Mouse (Mus musculus): Measurements from ENCODE around the gene Ntm.
A peak's percentile ranks its signal among the peaks of the same experiment; 100 is the strongest.

Ntm gene

GRCm38 (mm10) chr9:29585746-29586380 lies 377.1 kb downstream of the Ntm start:
- DNase-seq (ENCODE audit: low spot score): peak; percentile 3

DNA sequence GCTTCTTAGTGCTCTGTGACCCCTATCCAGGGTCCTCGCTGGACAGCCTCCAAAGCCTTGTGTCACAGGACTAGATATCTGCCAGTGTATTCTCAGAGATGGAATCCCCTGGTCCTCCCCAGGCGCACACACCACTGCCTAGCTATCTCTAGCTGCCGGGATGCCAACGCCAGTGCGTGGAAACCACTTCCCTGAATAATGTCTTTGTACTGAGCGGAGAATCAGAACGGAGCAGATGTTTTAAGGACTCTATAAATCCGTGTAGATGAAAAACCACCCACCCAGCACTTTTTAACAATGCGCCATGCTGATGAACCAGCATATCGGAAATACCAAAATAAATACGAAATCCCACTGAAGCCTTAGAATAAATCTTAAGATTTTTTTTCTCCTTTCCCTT lies 384.7 kb downstream of the Ntm start:
- no peak for DNase-seq (ENCODE audit: low spot score)

- no peak for DNase-seq (ENCODE audit: low spot score)
Observed at GRCm38 (mm10) chr9:29576051-29576533, 386.8 kb downstream of the Ntm start.

- no peak for DNase-seq (ENCODE audit: low spot score)
Observed at GRCm38 (mm10) chr9:29574548-29574947, 388.4 kb downstream of the Ntm start.

DNA sequence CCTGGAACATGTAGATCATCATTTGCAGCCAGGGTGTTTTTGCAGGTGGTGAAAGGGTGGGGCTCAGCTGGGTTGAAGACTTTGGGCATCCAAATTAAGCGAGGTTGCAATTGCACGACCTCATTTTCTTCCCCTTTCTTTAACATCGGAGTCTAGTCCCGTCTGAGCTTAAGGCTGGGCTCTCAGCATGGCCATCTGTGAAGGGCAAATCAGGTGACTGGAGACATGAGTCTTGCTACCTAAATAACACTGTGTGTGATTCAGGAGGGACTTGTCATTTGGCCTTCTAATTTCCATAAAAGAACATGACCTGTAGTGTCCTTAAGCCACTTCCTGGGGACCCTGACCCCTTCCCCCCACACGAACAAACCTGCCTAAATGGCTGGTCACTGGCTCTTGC lies 394.4 kb downstream of the Ntm start:
- no peak for DNase-seq (ENCODE audit: low spot score)

DNA sequence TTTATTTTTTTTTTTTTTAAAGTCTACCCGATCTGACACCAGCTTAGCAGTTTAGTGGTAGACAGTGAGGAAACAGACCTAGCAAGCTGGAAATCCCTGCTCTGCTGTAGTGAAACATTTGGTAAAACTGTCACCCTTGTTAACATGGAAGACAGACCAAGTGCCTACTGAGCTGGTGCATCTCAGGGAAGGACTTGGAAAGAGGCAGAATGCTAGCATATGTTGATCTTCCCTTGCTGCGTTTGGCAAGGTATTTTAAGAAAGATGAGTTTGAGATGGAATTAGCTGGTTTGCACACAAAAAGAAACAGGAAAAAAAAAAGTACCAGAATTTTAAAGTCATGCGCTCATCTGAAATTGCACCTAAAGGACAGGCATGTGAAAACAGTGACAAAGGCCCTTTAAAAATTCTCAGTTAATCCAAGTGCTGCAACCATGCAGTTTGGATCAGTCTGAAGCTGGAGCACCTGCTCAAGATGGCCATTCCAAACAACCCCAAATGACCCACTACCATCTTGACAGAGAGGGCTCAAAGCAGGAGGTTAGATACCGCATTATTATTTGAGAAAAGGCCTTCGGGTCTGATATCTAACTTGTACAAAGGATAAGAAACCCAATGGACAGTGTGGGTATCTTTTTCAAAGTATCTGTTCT lies 400.4 kb downstream of the Ntm start:
- DNase-seq (ENCODE audit: low spot score): no peak

GRCm38 (mm10) chr9:29558915-29559314 lies 404.0 kb downstream of the Ntm start:
- no peak for DNase-seq (ENCODE audit: low spot score)

GRCm38 (mm10) chr9:29550582-29550981 lies 412.4 kb downstream of the Ntm start:
- no peak for DNase-seq (ENCODE audit: low spot score)

- no peak for DNase-seq (ENCODE audit: low spot score)
Observed at GRCm38 (mm10) chr9:29550107-29550506, 412.8 kb downstream of the Ntm start.

DNA sequence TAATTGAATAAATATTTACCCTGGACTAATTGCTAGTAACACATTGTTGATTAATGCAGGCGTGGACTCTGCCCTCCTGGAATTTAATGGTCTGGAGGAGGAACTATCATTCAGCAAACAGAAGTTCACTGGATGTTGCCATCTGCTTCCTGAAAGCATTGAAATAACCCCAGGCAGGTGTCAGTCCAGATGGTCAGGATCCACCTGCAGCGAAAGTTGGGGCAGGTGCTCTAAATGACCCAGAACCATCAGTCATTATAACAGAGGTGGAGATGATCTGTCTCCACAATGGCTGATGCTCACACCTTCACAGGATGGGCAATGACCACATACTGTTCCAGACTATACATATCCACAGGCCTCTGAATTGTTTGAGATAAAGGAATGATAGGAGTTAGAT lies 426.5 kb downstream of the Ntm start:
- no peak for DNase-seq (ENCODE audit: low spot score)

- DNase-seq (ENCODE audit: low spot score): no peak
Observed at GRCm38 (mm10) chr9:29534773-29535172, 428.2 kb downstream of the Ntm start.

GRCm38 (mm10) chr9:29534304-29534703 lies 428.6 kb downstream of the Ntm start:
- DNase-seq (ENCODE audit: low spot score): no peak

GRCm38 (mm10) chr9:29533556-29533955 lies 429.4 kb downstream of the Ntm start:
- DNase-seq (ENCODE audit: low spot score): no peak

DNA sequence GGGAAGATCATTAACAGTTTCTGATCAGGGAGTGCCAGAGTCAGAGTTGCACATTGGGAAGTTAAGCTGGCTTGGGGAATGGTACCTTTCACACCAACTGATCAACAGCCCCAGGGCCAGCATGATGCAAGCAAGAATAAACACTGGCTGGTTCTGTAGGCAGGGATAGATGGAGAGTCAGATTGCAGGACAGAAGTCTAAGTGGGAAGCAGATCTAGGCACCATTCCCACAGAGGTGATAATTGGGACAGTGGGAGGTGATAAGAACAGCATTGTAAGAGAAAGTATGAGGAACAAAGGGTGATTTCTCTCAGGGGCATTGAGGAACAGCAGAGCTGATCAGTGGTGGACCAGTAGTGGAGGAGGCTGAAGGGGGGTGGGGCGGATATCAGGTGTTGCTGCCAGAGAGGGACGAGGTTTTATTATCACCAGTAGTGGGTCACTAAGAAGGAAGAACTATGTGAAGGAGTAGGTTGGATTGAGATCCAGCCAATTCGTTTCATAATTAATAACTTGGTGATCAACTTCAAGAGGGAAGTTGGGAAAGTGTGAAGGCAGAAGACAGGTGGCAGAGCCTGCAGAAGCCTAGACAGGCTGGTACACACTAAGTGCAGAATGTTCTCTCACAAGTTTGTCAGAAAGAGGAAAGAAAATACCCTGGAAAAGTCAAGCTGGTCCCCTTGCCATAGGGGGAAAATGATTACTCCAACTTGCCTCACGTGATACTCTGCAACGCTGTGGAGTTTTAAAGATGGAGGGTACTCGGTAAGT lies 431.6 kb downstream of the Ntm start:
- DNase-seq (ENCODE audit: low spot score): no peak

DNA sequence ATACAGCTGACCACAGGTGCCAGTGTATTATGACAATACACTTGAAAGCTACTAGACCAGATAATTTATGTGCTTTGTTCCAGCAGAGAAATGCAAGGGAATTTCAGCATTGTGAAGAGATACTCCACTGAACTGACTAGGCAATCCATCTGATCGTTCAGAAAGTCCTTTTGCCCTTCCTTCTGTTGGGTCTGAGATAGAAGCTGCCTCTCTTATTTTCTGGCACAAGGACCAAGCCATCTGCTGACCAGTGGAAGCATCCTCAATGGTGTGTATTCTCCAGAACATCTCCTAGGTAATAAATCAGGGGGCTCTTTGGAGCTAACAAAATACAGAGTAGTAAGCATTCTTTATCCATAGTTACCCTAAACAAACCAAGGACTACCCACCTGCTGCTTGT lies 438.8 kb downstream of the Ntm start:
- DNase-seq (ENCODE audit: low spot score): no peak

DNA sequence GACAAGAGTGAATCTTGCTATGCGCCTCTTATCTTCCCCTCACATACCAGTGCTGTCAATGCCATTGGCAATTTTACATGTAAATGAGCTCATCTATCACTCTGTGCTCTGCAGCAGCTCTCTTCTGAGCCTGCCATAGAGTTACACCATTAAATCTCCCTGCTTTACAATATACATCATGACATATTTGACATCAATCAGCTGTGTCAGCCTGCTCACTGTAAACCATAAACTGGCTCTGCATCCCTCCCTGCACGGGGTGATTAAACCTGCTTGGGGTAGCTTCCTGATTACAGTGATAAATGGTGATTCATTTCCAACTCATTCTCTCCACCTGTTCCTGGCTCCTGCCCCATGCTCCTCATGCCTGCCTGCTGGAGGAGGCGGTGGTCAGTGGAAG lies 439.7 kb downstream of the Ntm start:
- no peak for DNase-seq (ENCODE audit: low spot score)

DNA sequence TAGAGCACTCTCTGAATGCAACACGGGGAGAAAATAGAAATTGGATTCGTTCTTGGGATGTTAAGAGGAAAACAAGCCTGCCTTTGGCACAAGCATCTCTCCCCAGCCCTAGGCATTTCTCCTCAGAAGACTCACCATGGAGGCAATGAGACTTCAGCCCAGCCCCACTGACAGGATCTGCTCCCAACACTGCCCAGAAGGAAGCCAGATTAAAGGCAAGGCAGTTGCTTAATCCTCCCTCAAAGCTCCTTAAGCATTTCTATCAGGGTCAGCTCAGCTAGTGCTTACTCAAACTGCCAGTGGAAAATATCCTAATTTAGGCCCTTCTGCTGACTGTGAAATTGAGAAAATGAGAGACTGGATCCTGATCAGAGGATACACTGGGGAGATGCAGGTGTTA lies 443.8 kb downstream of the Ntm start:
- no peak for DNase-seq (ENCODE audit: low spot score)

DNA sequence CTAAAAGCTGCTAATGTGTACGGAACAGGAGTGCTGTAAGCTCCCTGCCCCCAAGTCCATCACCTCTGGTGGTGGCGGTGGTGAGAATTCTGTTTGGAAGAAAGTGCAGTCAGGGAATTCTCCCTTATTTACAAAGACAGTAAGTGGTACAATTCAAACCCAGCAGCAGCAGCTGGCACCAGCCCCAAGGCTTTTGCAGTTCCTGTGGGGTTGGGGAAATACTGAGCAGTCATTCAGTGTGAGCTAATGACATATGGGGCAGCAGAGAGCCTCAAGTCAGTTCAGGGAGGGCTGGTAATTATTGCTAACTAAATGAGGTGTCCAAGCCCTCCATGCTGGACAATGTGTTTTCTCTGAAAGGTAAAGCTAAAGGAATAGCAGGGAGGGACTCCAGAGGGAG lies 446.3 kb downstream of the Ntm start:
- no peak for DNase-seq (ENCODE audit: low spot score)

GRCm38 (mm10) chr9:29514588-29515356 lies 448.2 kb downstream of the Ntm start:
- no peak for DNase-seq (ENCODE audit: low spot score)

DNA sequence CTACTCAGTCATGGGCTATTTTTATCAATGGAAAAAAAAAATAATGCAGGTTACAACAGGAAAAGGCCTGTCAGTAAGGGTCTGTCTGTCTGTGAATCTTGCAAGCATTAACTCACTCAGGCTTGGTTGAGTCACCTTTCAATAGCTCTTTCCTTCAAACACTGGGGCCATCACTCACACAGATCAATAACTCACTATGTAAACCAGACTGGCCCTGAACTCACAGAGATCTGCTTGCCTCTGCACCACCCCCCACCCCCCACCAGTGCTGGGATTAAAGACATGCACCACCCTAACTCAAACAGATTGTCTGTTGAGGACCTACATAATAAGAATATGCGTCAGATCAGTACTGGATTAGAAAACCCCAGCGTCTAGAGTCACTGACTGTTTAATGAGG lies 466.9 kb downstream of the Ntm start:
- DNase-seq (ENCODE audit: low spot score): no peak

DNA sequence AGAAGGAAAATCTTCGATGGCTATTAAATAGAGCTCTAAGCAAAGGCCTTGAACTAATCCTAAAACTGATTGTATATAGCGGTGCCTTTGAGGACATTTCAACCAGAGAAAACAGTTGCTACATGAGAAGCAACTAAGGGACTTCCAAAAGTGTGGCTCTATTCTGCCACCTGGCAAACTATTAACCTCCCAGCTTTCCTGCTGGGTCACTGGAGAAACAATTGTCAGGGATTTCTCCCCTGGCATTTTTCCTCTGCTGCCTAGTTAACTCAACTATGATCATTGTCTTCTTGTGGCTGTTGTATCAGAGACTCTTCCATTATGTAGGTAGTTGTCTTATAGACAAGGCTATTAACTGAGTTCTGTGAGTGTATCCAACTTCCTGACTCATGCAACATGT lies 480.7 kb downstream of the Ntm start:
- no peak for DNase-seq (ENCODE audit: low spot score)

- no peak for DNase-seq (ENCODE audit: low spot score)
Observed at GRCm38 (mm10) chr9:29479051-29479450, 483.9 kb downstream of the Ntm start.
